Mouse (Mus musculus): Measurements from ENCODE around the gene Rnf145. TPM values are rescaled to one million over a fixed set of nuclear protein-coding genes. Genes with fewer than 3 reads are reported as not detected.

Rnf145 gene
- polyA plus RNA-seq, 1 experiment from 2014 or later = 65.3 TPM

DNA sequence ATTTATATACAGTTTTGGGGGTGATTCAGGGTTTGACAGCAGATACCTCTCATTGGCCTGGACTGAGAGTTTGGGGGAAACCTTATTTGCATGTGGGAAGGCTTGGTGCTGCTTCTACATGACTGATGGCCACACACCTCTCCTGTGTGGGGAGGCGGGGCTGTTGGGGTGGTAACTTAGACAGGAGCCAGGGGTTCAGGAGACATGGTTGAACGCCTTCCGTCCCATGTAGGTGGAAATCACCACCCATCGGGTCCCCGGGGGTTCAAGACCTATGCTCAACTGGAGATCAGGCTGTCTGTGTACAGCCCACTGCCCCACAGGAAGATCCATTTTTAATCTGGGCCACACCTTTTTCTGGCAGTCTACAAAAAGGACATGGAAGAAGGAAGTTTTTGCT is 56.1 kb downstream of the Rnf145 start:
- WGBS = 80% methylated on average over 5 of the region's 5 CpGs
- Histone ChIP-seq H3K4me2 (no peak overlapping the region), H3K9me3 (replicated peaks) (no peaks in the 10 kb centered on the region), H3K36me3 (no peaks in the 10 kb centered on the region), H3K4me3 (replicated peaks) (no peak overlapping the region), H3K27me3 (no peaks in the 10 kb centered on the region), H3K4me1 (no peaks in the 10 kb centered on the region), H3K9ac (no peak overlapping the region), H3K27ac (no peak overlapping the region)
- ATAC-seq (replicated peaks; ENCODE audit: low FRiP score) = no peak

DNA sequence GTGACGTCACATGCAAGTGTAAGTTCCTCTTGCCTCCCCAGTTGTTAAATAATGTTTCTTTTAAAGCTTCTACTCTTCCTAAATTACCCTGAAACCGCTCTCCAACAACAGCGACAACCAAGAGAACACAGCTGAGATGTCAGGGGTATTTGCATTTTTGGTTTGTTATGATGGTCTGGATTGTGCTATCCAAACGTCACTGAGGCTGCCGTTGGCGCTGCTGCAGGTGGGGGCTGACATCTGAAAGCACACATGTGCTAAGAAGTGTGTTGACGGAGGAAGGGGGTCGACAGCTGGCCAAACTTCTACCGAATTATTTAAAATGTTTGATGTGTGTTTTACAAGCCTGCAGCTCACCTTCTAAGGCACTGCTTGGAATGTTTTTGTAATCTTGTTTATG is 59.1 kb downstream of the Rnf145 start:
- no peak overlapping the region for H3K9ac ChIP-seq
- 77% methylated on average over 9 of the region's 9 CpGs for WGBS
- H3K4me1 ChIP-seq = no peaks in the 10 kb centered on the region
- H3K9me3 ChIP-seq (replicated peaks) = no peaks in the 10 kb centered on the region
- no peak overlapping the region for H3K4me2 ChIP-seq
- H3K36me3 ChIP-seq = no peaks in the 10 kb centered on the region
- H3K4me3 ChIP-seq (replicated peaks) = no peak overlapping the region
- H3K27me3 ChIP-seq = no peaks in the 10 kb centered on the region
- H3K27ac ChIP-seq = no peak overlapping the region
- ATAC-seq (replicated peaks; ENCODE audit: low FRiP score) = no peak

DNA sequence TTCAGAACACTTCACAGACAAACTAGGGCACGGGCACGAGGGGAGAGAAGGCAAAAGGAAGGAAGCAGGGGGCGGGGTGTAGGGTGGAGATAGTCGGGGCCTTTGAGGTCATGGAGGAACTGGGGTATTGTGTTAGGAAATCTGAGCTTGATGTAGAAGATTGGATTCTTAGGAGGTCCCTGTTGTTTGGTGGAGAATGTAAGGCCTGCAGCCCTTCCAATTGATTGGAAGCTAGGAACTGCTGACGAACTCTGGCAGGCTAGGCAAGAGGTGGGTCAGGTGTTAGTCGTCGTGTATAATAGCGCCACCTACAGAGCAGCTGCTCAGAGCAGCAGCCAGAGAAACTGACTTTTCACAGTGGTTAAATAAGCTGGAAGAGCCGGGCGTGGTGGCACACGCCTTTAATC is 62.5 kb downstream of the Rnf145 start:
- Histone ChIP-seq H3K4me3 (replicated peaks) (no peak overlapping the region), H3K4me1 (no peaks in the 10 kb centered on the region), H3K27me3 (no peaks in the 10 kb centered on the region), H3K9me3 (replicated peaks) (no peaks in the 10 kb centered on the region), H3K9ac (no peak overlapping the region), H3K27ac (no peak overlapping the region), H3K36me3 (no peaks in the 10 kb centered on the region), H3K4me2 (no peak overlapping the region)
- ATAC-seq (replicated peaks; ENCODE audit: low FRiP score) = no peak; the same call in 1 of the 2 replicates
- WGBS = 29% methylated on average over 11 of the region's 11 CpGs

DNA sequence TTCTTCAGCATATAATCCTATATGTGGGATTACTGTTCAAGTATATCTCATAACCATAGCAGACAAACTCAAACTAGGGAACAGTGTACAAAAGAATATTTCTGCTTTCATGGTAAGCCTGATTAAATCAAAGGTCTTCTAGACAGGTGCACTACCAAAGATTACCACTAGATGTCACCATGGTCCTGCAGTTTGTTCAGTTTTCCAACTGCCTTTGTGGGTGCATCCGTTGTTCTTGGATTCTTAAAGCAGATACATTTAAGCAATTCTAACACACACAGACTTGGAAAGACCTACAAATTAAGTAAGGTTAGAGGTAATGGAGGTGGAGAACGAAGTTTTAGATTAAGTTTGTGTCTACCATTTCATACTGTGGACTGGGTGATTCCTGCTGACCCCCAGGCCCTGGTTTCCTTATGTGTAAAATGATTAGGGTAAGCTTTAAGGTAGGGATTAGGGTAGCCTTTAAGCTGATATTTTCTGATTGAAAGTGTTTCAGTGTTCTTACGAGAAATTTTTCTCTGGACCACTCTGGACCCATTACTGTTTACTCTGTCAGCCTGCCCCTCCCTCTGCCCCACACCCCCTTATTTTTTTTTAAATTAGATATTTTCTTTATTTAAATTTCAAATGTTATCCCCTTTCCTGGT is 67.4 kb downstream of the Rnf145 start:
- Histone ChIP-seq H3K27me3 (no peaks in the 10 kb centered on the region), H3K27ac (no peak overlapping the region), H3K4me1 (no peaks in the 10 kb centered on the region), H3K4me3 (replicated peaks) (no peak overlapping the region), H3K4me2 (no peak overlapping the region), H3K9ac (no peak overlapping the region), H3K36me3 (no peaks in the 10 kb centered on the region), H3K9me3 (replicated peaks) (no peaks in the 10 kb centered on the region)
- WGBS = 12% methylated on average over 3 of the region's 3 CpGs
- ATAC-seq (replicated peaks; ENCODE audit: low FRiP score) = no peak

DNA sequence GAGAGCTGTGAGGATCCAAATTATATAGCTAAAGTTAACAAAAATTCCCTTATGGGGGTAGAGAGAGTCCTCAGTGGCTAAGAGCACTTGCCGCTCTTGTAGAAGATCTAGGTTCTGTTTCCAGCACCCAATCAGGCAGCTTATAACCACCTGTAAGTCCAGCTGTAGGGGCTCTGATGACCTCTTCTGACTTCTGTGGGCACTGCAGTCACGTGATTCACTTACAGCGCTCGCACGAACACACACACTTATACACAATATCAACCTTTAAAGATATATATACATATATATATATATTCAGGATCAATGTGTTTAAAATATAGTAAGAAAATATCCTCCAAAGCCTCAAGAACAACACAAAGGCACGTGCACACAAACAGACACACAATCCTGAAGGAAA is 74.3 kb downstream of the Rnf145 start:
- WGBS = 90% methylated on average over 6 of the region's 6 CpGs
- no peak for ATAC-seq (replicated peaks; ENCODE audit: low FRiP score)
- Histone ChIP-seq H3K27me3 (no peaks in the 10 kb centered on the region), H3K9ac (no peak overlapping the region), H3K4me3 (replicated peaks) (no peak overlapping the region), H3K4me2 (no peak overlapping the region), H3K27ac (no peak overlapping the region), H3K4me1 (no peaks in the 10 kb centered on the region), H3K36me3 (no peaks in the 10 kb centered on the region), H3K9me3 (replicated peaks) (no peaks in the 10 kb centered on the region)

DNA sequence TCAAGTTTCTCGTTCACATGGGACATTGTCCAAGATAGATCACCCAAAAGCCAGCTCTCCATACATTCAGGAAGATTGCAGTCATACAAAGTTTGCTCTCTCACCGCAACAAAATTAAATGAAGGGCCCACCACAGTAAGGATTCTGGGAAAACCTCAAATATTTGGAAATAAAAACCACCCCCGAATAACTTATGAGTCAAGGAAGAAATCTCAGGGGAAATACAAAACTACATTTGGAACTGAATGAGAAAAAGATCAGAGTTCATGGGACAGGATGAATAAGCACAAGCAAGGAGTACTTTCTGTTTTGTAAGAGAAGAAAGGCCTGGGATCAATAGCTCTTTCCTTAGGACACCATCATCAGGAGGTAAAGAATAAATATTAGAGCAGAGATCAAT is 76.0 kb downstream of the Rnf145 start:
- Histone ChIP-seq H3K4me1 (no peaks in the 10 kb centered on the region), H3K27me3 (no peaks in the 10 kb centered on the region)
- 83% methylated on average over 3 of the region's 3 CpGs for WGBS

DNA sequence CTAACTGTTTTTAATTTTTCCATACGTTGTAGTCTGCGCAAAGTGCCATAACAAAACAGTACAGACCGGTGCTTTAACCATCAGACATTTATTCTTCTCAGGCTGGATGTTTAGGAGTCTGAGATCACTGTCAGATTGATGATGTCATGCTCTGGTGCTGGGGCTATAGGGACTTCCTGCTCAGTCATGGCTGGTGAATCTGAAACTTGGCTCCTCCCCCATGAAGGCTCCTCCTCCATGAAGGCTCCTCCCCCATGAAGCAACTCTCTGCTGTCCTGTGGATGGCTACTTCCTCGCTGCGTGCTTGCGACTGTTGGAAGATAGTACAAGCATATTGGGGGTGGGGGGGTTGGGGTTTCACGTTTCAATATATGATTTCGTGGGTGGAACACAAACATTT is 88.1 kb downstream of the Rnf145 start:
- H3K4me2 ChIP-seq = no peak overlapping the region
- ATAC-seq (replicated peaks; ENCODE audit: low FRiP score) = no peak
- no peaks in the 10 kb centered on the region for H3K9me3 ChIP-seq (replicated peaks)
- H3K36me3 ChIP-seq = no peaks in the 10 kb centered on the region
- H3K27me3 ChIP-seq = peaks cover 15% of the 10 kb centered on the region
- H3K4me1 ChIP-seq = peaks cover 9% of the 10 kb centered on the region
- 85% methylated on average over 8 of the region's 8 CpGs for WGBS
- H3K27ac ChIP-seq = no peak overlapping the region
- no peak overlapping the region for H3K9ac ChIP-seq
- no peak overlapping the region for H3K4me3 ChIP-seq (replicated peaks)

More for the DNA sequence above, 76.0 kb downstream of the Rnf145 start:
- Histone ChIP-seq H3K9ac (no peak overlapping the region), H3K27ac (no peak overlapping the region), H3K36me3 (no peaks in the 10 kb centered on the region), H3K4me2 (no peak overlapping the region), H3K9me3 (replicated peaks) (no peaks in the 10 kb centered on the region), H3K4me3 (replicated peaks) (no peak overlapping the region)
- no peak for ATAC-seq (replicated peaks; ENCODE audit: low FRiP score)

DNA sequence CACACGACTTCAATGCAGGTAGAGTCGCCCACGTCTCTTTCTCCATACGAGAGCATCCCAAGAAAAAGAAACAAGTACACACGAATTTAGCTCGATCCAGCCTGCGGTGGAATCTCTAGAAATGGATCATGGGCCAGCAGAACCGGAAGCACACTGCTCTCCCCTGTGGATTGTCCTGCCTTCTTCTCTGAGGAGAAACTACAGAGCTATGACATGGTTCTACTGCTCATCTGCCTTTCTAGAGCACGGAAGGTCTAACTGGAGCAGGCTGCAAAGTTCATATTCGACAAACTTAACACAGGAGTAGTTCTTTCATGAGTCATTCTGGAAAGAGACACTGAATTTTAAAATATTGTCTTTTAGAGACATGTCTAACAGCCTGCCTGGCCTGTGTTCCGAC is 89.9 kb downstream of the Rnf145 start:
- no peaks in the 10 kb centered on the region for H3K9me3 ChIP-seq (replicated peaks)
- H3K27me3 ChIP-seq = peaks cover 33% of the 10 kb centered on the region
- no peak overlapping the region for H3K9ac ChIP-seq
- H3K4me3 ChIP-seq (replicated peaks) = no peak overlapping the region
- 68% methylated on average over 11 of the region's 11 CpGs for WGBS
- H3K27ac ChIP-seq = no peak overlapping the region
- ATAC-seq (replicated peaks; ENCODE audit: low FRiP score) = no peak
- H3K36me3 ChIP-seq = no peaks in the 10 kb centered on the region
- peaks cover 27% of the 10 kb centered on the region for H3K4me1 ChIP-seq
- H3K4me2 ChIP-seq = no peak overlapping the region

DNA sequence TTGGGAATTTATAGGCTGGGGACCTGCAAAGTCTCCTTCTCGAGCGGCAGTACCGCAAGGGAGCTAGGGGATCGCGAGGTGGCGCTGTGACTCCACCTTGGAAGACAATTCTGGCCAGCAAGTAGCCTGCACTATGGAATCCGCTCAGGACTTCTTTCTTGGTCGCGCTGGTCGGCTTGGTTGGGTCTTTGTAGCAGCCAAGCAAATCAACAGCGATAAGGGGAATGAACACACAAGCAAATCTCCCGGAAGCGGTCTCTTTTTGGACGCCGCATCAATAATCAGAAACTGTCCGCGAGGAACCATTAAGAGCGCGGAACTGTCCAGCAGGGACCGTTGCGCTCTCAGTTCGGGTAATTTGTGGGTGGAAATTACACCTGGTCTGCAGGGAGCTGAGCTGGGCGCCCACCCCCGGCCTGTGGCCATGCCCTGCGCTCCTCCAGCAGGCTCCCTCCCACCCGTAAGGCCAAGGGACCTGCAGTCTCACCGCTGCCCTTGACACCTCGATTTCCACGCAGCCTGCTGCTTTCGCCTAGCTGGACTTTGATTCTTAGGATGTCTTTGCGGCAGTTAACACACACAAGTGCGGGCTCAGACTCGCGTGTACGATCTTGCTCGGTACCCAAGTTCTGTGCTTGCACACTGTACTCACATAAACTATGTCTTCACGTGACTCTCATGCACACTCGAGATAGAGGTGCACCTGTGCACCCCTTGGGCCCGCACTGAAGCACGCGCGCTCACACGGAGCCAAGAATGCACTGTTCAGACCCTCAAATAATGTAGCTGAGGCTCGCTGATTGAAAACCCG is 92.4 kb downstream of the Rnf145 start:
- H3K9ac ChIP-seq = peak overlapping the region; percentile 33; the same call in 1 of the 2 replicates

DNA sequence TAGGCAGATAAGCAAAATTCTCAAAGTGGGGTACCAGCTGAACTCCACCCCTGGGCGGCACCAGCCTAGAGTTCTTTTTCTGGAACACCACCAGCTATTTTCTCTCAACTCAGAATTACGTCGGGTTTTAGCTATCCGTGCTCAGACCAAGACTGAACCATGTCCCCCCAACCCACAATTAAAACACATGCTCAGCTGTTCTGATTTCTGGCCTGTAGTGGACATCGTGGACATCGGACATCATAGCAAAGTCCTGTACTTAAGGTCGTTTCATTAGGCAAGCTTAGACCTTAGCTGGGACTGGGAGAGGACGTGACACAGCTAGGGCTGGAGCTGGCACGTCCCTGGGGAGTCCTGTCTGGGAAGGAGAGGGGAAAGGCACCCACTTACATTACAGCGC is 93.4 kb downstream of the Rnf145 start:
- peaks cover 37% of the 10 kb centered on the region for H3K4me1 ChIP-seq
- peak overlapping the region; percentile 44; the same call in 1 of the 2 replicates for H3K4me3 ChIP-seq (replicated peaks)
- no peaks in the 10 kb centered on the region for H3K36me3 ChIP-seq
- 14% methylated on average over 10 of the region's 10 CpGs for WGBS
- no peak for ATAC-seq (replicated peaks; ENCODE audit: low FRiP score)
- no peaks in the 10 kb centered on the region for H3K9me3 ChIP-seq (replicated peaks)
- no peak overlapping the region for H3K27ac ChIP-seq
- H3K27me3 ChIP-seq = peaks cover 62% of the 10 kb centered on the region
- H3K4me2 ChIP-seq = peak overlapping the region; percentile 79
- no peak overlapping the region for H3K9ac ChIP-seq

More for the DNA sequence above, 92.4 kb downstream of the Rnf145 start:
- Histone ChIP-seq H3K27ac (no peak overlapping the region), H3K27me3 (peaks cover 54% of the 10 kb centered on the region), H3K36me3 (no peaks in the 10 kb centered on the region), H3K4me1 (peaks cover 31% of the 10 kb centered on the region), H3K4me3 (replicated peaks) (peak overlapping the region; percentile 44), H3K9me3 (replicated peaks) (no peaks in the 10 kb centered on the region), H3K4me2 (peak overlapping the region; percentile 88)
- WGBS = under 1% methylated on average over 45 of the region's 45 CpGs
- ATAC-seq (replicated peaks; ENCODE audit: low FRiP score) = peak; percentile 78

DNA sequence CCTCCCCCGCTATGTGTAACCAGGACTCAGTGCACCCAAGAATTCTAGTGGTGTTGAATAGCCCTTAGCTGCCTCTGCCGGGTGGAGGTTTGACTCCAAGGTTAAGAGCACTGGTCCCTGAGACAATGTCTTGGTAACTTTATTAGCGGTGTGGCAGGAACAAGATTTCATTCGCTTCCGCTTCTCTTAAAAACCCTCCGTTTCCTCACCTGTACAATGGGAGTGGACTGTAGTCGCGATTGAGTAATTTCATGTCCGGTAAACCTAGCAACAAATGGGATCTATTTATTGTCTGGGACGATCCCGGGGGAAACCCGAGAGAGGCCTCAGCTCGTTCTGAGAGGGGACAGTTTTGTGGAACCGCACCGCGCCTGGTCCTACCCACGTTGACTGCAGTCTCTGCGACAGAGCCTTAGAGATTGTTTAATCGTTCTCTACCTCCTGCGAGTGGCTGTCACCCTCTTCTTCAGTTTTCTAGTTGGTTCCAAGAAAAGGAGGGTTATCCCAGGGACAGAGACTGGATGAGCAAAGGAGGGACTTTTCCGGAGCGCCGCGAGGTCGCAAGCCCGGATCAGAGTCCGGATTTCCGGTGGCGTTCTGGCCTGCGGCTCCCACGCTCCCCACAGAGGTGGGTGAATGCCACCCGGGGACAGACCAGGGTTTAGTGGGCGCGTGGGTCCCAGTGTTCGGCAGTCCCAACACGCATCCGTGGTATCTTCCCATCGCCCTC is 94.1 kb downstream of the Rnf145 start:
- H3K27ac ChIP-seq = no peak overlapping the region
- H3K9me3 ChIP-seq (replicated peaks) = no peaks in the 10 kb centered on the region
- H3K36me3 ChIP-seq = no peaks in the 10 kb centered on the region
- peak overlapping the region; percentile 44 for H3K4me3 ChIP-seq (replicated peaks)
- peak overlapping the region; percentile 27; the same call in 1 of the 2 replicates for H3K9ac ChIP-seq
- peak overlapping the region; percentile 79 for H3K4me2 ChIP-seq
- peaks cover 40% of the 10 kb centered on the region for H3K4me1 ChIP-seq
- ATAC-seq (replicated peaks; ENCODE audit: low FRiP score) = no peak
- H3K27me3 ChIP-seq = peaks cover 62% of the 10 kb centered on the region
- 4% methylated on average over 38 of the region's 38 CpGs for WGBS

Data from kidney, embryonic 15.5 days (tissue).